Mouse (Mus musculus) stomach, postnatal 0 days (tissue): ENCODE measurements at regions not wholly inside any gene's neighbourhood (a gene's known extent, or its start where the extent isn't known, plus 50 kb on each side); places are given as distances from the start of the nearest gene placed in this dataset.

Experiments used
- ATAC-seq: fragments of 200-750 bp; cut with Nextera tagmentation; 2 replicates; pipeline ENCODE4 v1.8.0; 2017; ENCODE audit not compliant: low FRiP score, low TSS enrichment
- DNase-seq: peaks from one replicate; pipeline ENCODE4 v3.0.0-alpha.2; 2016; ENCODE audit warnings: low spot score
- H3K27ac ChIP-seq: fragments of 300-500 bp; sonication (generic); replicated peaks from 2 replicates; pipeline ENCODE4 v1.5.1; 2014; ENCODE audit warnings: mild to moderate bottlenecking, control low read depth
- H3K27me3 ChIP-seq: fragments of 300-500 bp; sonication (generic); 2 replicates; pipeline ENCODE4 v1.6.1; 2014; ENCODE audit warnings: low read length; ENCODE audit not compliant: control insufficient read depth, insufficient read depth
- H3K36me3 ChIP-seq: fragments of 300-500 bp; sonication (generic); 2 replicates; pipeline ENCODE4 v1.6.1; 2014; ENCODE audit warnings: low read length, mixed read lengths; ENCODE audit not compliant: control insufficient read depth, insufficient read depth
- H3K4me1 ChIP-seq: fragments of 300-500 bp; sonication (generic); replicated peaks from 2 replicates; pipeline ENCODE4 v1.6.1; 2014; ENCODE audit warnings: antibody characterized with exemption; ENCODE audit not compliant: control insufficient read depth, insufficient read depth
- H3K4me2 ChIP-seq: fragments of 300-500 bp; sonication (generic); replicated peaks from 2 replicates; pipeline ENCODE4 v1.6.1; 2014; ENCODE audit warnings: low read depth, mild to moderate bottlenecking, control low read depth, moderate library complexity
- H3K4me3 ChIP-seq: fragments of 300-500 bp; sonication (generic); 2 replicates; pipeline ENCODE4 v1.5.1; 2014; ENCODE audit warnings: low read depth, low read length, control low read depth
- H3K9ac ChIP-seq: fragments of 300-500 bp; sonication (generic); 2 replicates; pipeline ENCODE4 v1.6.1; 2014; ENCODE audit warnings: mild to moderate bottlenecking, low read length, control low read depth, mixed read lengths
- H3K9me3 ChIP-seq: fragments of 300-500 bp; sonication (generic); 2 replicates; pipeline ENCODE4 v1.6.1; 2016; ENCODE audit warnings: low read length; ENCODE audit not compliant: control insufficient read depth
- CTCF ChIP-seq: IDR thresholded peaks from 2 replicates; pipeline ENCODE4 v1.5.1; 2016; ENCODE audit warnings: antibody characterized with exemption, low read depth, mild to moderate bottlenecking, moderate library complexity
- EP300 ChIP-seq: optimal IDR thresholded peaks from 2 replicates; pipeline ENCODE3; 2016; ENCODE audit warnings: antibody characterized with exemption
- whole genome bisulfite sequencing: fragments of 180-500 bp; shearing (Covaris S2); extraction: QIAGEN DNeasy Blood & Tissue Kit; methylation state at CpG from one replicate; pipeline ENCODE4 v1.1.7; 2014; 5-methylcytosine and 5-hydroxymethylcytosine counted together

DNA sequence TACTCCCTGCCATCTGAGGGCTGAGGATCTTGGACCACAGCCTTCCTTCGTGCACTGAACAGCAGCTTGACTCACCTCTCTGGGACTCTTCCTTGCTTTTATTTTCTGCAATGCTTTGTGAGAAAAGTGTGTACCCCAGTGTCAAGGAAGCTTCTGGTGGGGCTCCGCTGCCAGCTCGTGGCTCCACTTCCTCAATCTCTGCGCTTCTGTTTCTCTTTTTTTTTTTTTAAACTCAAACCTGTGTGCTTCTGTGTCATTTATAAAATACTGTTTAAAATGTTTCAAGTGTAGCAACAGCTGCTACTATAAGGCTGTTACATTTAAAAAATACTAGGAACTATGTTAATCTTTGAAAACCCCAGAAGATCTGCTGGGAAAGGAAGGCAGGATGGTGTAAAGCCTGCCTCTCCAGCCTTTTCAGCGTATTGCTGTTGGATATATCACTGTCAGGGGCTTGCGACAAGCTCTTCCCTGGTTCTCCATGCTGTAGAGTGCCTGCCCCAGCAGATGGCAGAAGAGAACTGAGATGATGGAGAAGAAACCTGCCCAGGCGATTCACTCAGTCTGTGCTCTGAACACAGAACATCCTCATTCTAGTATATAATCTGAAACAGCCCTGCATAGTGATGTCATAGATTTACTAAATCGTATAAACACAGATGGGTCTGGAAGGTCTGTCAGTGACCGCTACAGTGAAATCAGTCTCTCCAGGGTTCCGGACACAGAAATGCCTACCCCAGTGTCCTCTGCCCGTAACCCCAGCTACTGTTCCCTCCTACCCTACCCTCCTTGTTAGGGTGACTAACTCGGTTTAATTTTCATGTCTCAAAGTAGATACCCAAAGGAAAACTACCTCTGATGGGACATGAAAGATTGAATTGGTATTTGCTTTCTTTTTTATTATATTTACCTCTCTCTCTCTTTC, 61.8 kb upstream of the Sv2b start:
- peak; percentile 77 for DNase-seq
- ATAC-seq = peak; percentile 86
- Histone ChIP-seq H3K9ac (no peak overlapping the region), H3K27me3 (no peaks in the 10 kb centered on the region), H3K36me3 (no peaks in the 10 kb centered on the region), H3K9me3 (no peaks in the 10 kb centered on the region), H3K4me3 (no peak overlapping the region), H3K4me1 (no peaks in the 10 kb centered on the region), H3K27ac (no peak overlapping the region), H3K4me2 (no peak overlapping the region)
- TF ChIP-seq CTCF (peak; percentile 94), EP300 (no peak)
- 27% methylated on average over 12 of the region's 12 CpGs for WGBS

DNA sequence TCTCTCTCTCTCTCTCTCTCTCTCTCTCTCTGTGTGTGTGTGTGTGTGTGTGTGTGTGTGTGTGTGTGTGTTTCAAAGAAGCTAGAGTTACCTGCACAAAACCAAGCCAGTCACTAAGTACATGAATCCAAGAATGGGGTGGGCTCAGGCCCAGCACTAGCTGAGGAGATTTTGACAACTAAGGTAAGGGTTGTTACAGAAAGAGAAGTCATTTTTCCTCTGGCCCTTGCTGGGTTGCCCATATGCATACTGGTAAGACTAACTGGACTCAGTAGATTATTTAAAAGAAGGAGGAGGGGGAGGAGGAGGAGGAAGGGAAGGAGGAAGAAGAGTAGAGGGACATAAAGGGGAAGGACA, 62.4 kb upstream of the Sv2b start:
- Histone ChIP-seq H3K27me3 (no peaks in the 10 kb centered on the region), H3K4me2 (no peak overlapping the region), H3K4me1 (no peaks in the 10 kb centered on the region), H3K9ac (no peak overlapping the region), H3K27ac (no peak overlapping the region), H3K9me3 (no peaks in the 10 kb centered on the region), H3K36me3 (no peaks in the 10 kb centered on the region), H3K4me3 (no peak overlapping the region)
- no peak for DNase-seq
- no peak for ATAC-seq
- TF ChIP-seq CTCF = no peak
- TF ChIP-seq EP300 = no peak

- Histone ChIP-seq H3K27me3 (no peaks in the 10 kb centered on the region), H3K4me2 (no peak overlapping the region), H3K9me3 (no peaks in the 10 kb centered on the region), H3K27ac (no peak overlapping the region), H3K9ac (no peak overlapping the region), H3K4me1 (no peaks in the 10 kb centered on the region), H3K4me3 (no peak overlapping the region), H3K36me3 (no peaks in the 10 kb centered on the region)
- DNase-seq (no peak), ATAC-seq (no peak)
- 46% methylated on average over 6 of the region's 6 CpGs for WGBS
- TF ChIP-seq CTCF (no peak), EP300 (no peak)
Measured at GRCm38 (mm10) chr7:75371991-75372390, 62.9 kb upstream of the Sv2b start.

- H3K9me3 ChIP-seq = no peaks in the 10 kb centered on the region
- H3K9ac ChIP-seq = no peak overlapping the region
- TF ChIP-seq CTCF (no peak), EP300 (no peak)
- H3K4me2 ChIP-seq = no peak overlapping the region
- H3K27ac ChIP-seq = no peak overlapping the region
- DNase-seq (no peak), ATAC-seq (peak; percentile 28; the same call in 1 of the 2 replicates)
- no peak overlapping the region for H3K4me3 ChIP-seq
- H3K4me1 ChIP-seq = no peaks in the 10 kb centered on the region
- WGBS = 45% methylated on average over 10 of the region's 10 CpGs
- H3K27me3 ChIP-seq = no peaks in the 10 kb centered on the region
- H3K36me3 ChIP-seq = no peaks in the 10 kb centered on the region
Measured at GRCm38 (mm10) chr7:75372892-75373444, 63.9 kb upstream of the Sv2b start.

GRCm38 (mm10) chr7:75374506-75374905, 65.4 kb upstream of the Sv2b start:
- no peak overlapping the region for H3K27ac ChIP-seq
- TF ChIP-seq CTCF (no peak), EP300 (no peak)
- no peaks in the 10 kb centered on the region for H3K36me3 ChIP-seq
- no peak for DNase-seq
- ATAC-seq = no peak
- H3K9me3 ChIP-seq = no peaks in the 10 kb centered on the region
- H3K27me3 ChIP-seq = no peaks in the 10 kb centered on the region
- no peaks in the 10 kb centered on the region for H3K4me1 ChIP-seq
- H3K4me2 ChIP-seq = no peak overlapping the region
- H3K4me3 ChIP-seq = no peak overlapping the region
- 74% methylated on average over 6 of the region's 6 CpGs for WGBS
- H3K9ac ChIP-seq = no peak overlapping the region

GRCm38 (mm10) chr7:75379595-75379994, 70.5 kb upstream of the Sv2b start:
- WGBS = 83% methylated on average over 3 of the region's 3 CpGs
- Histone ChIP-seq H3K4me3 (no peak overlapping the region), H3K27ac (no peak overlapping the region), H3K36me3 (no peaks in the 10 kb centered on the region), H3K9ac (no peak overlapping the region), H3K9me3 (no peaks in the 10 kb centered on the region), H3K27me3 (no peaks in the 10 kb centered on the region), H3K4me2 (no peak overlapping the region), H3K4me1 (no peaks in the 10 kb centered on the region)
- no peak for DNase-seq
- no peak for TF ChIP-seq EP300
- no peak for TF ChIP-seq CTCF
- no peak for ATAC-seq
